Mouse (Mus musculus): Measurements from ENCODE around the gene Hsd17b13. TPM values are rescaled to one million over a fixed set of nuclear protein-coding genes. Genes with fewer than 3 reads are reported as not detected.
"Not testable (repeated sequence)": the region's sequence is repeated elsewhere in the genome, so short reads cannot be mapped to it uniquely, and the experiment has no call there.

Hsd17b13 gene
- total RNA-seq, 2 experiments from 2014 or later: 0.30 to 0.72 TPM

DNA sequence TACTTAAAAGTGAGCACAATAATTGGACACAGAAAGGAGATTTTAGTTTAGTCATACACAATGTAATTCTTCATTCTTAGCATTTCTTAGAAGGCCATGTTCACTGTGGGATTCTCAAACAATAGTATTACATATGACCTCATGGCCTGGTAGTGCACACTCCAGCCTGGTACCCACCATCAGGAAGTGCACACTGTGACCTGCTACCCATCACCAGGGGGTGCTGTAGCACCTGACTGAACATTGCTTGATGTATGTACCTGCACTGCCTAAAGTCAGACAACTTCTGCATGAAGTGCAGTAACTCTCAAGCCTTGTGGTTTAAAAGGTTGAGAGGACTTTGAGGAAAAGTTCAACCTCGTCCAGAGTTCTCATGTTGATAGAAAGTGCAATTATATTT is 16.4 kb upstream of the Hsd17b13 start:
- intact Hi-C loops (cut with DNase I): loop anchor here (5.0 kb wide), 1 partner anchor 344 kb away; no protein-coding TSS in a partner anchor
- DNase-seq (ENCODE audit: low spot score in 2 of 2): no peak

DNA sequence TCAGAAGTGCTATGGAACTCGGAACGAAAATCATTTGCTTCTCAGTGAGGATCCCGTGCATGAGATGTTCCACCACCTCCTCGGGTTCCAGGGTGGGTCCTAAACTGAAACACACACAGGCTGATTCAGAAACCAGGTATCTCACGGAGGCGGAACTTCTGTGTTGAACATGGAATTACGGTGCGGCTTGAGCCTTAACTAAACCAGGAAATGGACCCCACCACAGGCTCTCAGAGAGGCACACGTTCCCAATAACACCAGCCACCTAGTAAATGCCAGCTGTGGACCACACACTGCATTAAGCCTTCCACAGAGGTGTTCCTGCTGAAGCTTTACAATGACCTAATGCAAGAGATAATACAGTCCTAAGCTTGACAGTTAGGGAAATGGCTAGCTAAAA is 15.6 kb upstream of the Hsd17b13 start:
- intact Hi-C loops (cut with DNase I): loop anchor here (5.0 kb wide), 1 partner anchor 344 kb away; no protein-coding TSS in a partner anchor

GRCm38 (mm10) chr5:103980705-103981560 is 3.7 kb upstream of the Hsd17b13 start:
- intact Hi-C loops (cut with DNase I): no loop called here

More for the DNA sequence above, 15.6 kb upstream of the Hsd17b13 start:
- no peak for DNase-seq (ENCODE audit: low spot score in 2 of 2)

DNA sequence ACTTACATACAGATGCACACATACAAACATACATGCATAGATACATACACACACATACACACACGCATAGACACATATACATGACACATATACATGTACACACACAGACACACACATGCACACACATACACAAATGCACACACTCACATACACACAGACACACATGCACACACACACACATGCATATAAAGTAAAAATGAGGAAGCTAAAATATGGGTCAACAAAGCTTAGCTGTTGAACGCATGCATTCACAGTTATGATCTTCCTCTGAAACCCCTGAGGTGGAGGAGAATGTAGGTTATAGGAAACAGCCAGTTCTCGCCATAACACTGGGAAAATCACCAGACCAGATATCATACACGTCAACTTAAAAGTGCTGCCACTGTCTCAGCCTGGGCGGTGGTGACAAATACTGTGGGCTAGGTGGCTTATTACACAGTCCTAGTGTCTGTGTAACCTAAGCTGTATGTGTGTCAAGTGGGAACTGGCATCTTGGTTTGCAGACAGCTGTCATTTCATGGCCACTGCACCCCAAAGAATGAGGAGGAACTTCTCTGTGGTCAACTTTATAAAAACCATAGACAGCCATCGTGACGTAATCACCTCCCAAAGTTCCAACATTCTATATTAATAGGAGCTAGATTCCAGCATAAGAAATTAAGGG is 829 bp upstream of the Hsd17b13 start:
- no peak for DNase-seq (ENCODE audit: low spot score in 2 of 2)
- intact Hi-C loops (cut with DNase I): no loop called here

More at GRCm38 (mm10) chr5:103980705-103981560, 3.7 kb upstream of the Hsd17b13 start:
- DNase-seq (ENCODE audit: low spot score in 2 of 2): no peak

DNA sequence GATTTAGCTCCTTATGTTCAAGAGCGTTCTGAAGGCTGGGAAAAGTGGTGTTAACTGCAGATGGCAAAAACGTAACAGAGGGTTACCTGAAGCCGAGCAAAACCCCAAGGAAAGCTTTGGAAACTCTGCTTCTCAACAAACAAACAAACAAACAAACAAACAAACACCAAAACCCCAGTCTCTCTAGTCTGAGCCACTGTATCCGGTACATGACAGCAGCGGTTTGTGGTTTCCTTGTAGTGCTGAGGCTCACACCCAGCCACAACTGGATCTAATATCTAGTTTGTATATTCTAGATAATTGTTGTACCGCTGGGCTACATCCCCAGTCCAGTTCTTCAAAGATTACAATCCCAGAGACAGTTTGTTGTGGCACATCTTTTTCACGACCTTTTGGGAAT is 1.5 kb downstream of the Hsd17b13 start:
- no peak for DNase-seq (ENCODE audit: low spot score in 2 of 2)
- intact Hi-C loops (cut with DNase I): no loop called here

- intact Hi-C loops (cut with DNase I): no loop called here
- DNase-seq (ENCODE audit: low spot score in 2 of 2): no peak
Measured at GRCm38 (mm10) chr5:103972801-103973200, 4.4 kb downstream of the Hsd17b13 start.

- no peak for DNase-seq (ENCODE audit: low spot score in 2 of 2)
- intact Hi-C loops (cut with DNase I): no loop called here
Measured at GRCm38 (mm10) chr5:103972379-103972778, 4.8 kb downstream of the Hsd17b13 start.

DNA sequence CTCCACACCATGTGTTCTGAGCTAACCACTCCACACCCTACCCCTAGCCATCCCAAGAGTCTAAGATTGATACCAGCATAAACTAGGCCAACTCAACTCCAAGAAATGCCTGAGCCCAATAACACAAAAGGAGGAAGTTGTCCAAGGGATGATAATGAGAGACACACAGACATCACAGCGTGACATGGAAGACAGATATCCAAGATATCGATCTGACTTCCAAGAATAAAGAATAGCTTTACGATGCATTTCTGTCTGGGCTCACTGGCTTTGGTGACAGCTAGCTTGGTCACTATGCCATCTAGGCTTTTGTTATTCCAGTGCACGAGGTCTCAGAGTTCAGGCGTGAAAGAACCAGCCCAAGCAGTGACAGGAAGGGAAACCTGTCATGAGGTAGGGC is 6.2 kb downstream of the Hsd17b13 start:
- DNase-seq (ENCODE audit: low spot score in 2 of 2): no peak
- intact Hi-C loops (cut with DNase I): no loop called here

DNA sequence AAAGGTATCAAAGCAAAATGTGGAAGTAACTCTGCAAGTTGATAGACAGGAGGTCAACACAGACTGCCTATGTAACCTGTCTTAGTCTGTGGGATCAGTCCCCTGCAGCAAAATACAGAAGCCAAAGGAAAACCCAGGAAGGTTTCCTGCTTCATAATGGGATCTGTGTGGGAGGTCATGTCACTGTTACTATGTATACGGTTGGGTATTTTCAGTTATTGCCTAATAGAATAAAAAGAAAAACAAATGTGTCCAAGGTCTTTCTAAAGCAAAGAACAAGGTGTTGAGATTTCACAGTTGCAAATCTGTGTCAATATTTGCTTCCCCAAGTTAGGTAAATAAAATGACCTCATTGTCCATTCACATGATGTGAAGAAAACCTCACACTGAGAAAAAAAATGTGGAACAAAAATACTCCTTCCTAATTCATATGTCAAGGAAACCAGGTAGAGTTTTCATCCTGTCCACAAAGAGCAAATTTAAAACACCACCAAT is 14.2 kb downstream of the Hsd17b13 start:
- intact Hi-C loops (cut with DNase I): no loop called here

DNA sequence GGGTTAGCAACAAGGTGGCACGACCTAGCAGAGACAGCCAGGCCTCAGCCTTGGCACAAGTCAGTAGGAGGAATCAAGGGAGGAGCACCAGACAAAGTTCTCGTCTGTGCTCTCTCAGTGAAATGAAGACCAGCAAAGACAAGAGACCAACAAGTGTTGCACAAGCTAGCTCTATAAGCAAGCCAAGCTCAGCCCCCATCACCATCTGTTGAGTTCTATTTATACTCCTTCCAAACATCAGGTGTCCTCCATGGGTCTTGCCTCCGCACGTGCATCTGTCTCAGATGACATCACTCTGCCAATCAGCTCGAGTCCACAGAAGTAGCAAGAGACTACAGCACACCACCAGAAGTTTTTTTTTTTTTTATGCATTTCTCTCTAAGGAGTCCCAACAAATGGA is 22.6 kb downstream of the Hsd17b13 start:
- no peak for DNase-seq (ENCODE audit: low spot score in 2 of 2)

More for the DNA sequence above, 14.2 kb downstream of the Hsd17b13 start:
- no peak for DNase-seq (ENCODE audit: low spot score in 2 of 2)

GRCm38 (mm10) chr5:103953135-103954083 is 23.8 kb downstream of the Hsd17b13 start:
- intact Hi-C loops (cut with DNase I): no loop called here
- DNase-seq (ENCODE audit: low spot score in 2 of 2): no peak

More for the DNA sequence above, 22.6 kb downstream of the Hsd17b13 start:
- intact Hi-C loops (cut with DNase I): no loop called here

GRCm38 (mm10) chr5:103950138-103950537 is 27.1 kb downstream of the Hsd17b13 start:
- DNase-seq (ENCODE audit: low spot score in 2 of 2); intact Hi-C loops (cut with DNase I): not testable (repeated sequence)

DNA sequence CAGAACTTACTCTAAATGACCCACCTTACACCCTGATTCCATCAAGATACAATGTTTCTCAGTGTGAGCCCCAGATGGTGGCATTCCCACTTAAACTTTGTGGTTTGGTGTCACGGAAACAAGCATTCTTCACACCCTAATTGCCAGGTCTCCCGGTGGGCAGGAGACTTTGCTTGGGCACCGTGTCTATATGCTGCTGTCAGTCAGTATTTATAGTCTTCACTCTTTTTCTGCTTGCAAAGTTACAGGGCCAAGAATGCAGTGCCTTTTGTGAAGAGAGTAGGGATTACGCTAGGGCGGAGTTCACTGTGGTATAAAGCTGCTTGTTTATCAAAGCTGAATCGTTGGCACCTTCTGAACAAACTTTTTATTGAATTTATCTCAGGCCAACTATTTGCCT is 34.0 kb downstream of the Hsd17b13 start:
- no peak for DNase-seq (ENCODE audit: low spot score in 2 of 2)
- intact Hi-C loops (cut with DNase I): no loop called here

DNA sequence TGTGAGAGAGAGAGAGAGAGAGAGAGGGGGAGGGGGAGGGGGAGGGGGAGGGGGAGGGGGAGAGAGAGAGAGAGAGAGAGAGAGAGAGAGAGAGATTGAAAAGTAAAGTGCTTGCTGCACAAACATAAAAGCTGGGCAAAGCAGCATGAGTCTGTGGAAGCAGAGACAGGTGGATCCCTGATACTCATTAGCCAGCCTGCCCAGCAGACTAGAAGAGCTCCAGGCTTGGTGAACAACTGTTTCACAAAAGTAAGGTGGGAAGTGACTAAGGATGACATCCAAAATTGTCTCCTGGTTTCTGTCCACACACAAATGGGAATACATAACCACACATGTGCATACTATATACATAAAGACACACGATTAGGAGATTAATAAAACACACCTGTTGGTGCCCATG is 37.4 kb downstream of the Hsd17b13 start:
- intact Hi-C loops (cut with DNase I): no loop called here

GRCm38 (mm10) chr5:103939350-103939652 is 37.9 kb downstream of the Hsd17b13 start:
- intact Hi-C loops (cut with DNase I): no loop called here
- DNase-seq (ENCODE audit: low spot score in 2 of 2): no peak

More for the DNA sequence above, 37.4 kb downstream of the Hsd17b13 start:
- DNase-seq (ENCODE audit: low spot score in 2 of 2): no peak

DNA sequence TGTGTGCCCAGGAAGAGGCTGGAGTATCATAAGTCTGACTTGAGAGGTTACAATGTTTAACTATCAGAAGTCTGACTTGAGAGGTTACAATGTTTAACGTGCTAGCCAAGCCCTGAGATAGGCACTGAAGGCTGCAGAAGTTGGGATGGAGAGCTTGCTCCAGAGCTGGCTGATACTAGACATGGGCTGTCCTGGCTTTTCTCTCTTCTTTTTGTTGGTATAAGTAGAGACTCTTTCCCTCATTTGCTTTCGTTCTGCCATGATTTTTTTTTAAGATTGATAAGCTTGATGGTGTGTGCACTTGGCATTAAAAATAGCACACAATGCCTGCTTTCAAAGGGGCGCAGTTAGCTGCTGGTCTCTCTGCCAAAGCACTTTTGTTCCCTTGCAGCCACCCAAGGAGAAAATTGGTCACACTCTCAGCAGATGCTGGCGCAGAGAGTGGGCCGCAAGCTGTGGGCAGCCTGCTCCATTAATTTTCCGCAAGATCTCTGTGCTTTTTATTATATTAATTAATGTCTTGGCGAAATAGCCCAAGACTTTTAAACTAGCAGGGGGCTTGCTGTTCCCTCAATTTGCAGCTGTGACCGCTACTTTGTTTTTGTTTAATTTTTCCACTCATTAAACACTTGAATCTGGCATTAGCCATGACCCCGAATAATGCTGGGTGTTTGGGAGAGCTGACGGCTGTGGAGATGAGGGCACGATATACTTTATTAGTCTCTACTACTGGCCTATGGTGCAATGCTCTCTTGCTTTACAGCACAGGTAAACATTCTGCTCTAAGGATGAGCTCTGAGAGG is 38.5 kb downstream of the Hsd17b13 start:
- intact Hi-C loops (cut with DNase I): no loop called here
- DNase-seq (ENCODE audit: low spot score in 2 of 2): no peak

DNA sequence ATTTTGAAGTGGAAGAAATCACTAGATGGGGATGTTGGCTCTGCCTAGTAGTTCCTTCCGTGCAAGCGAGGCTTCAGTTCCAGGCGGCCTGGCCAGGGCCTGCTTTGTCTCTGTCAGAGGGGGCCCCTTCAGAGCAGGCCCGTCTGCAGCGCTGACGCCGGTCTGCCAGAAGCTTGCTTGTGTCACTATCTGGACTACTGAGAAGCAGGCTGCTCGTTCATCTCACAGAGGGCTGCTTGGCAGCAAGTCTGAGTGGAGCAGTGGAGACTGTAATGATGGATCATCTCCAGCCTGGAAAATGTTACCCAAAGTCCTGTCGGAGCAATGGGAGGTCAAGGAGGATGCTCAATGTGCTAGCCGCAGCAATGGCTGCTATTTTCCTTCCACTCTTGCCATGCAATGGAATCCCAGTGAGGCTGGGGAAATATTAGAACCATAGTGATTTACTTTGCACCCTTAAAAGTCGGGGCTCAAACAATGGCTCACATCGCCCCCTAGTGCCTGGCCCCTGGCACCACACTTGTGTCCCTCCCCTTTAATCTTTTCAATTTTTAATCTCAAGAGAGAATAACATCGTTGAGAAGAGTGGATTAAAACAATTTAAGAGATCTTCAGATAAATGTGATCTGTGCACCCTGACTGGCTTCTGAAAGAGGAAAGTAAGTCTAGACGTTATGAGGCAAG is 40.2 kb downstream of the Hsd17b13 start:
- intact Hi-C loops (cut with DNase I): no loop called here
- no peak for DNase-seq (ENCODE audit: low spot score in 2 of 2)

GRCm38 (mm10) chr5:103931924-103932323 is 45.3 kb downstream of the Hsd17b13 start:
- DNase-seq (ENCODE audit: low spot score in 2 of 2); intact Hi-C loops (cut with DNase I): not testable (repeated sequence)

All from left cerebral cortex, postnatal 36 days (tissue).